Mouse (Mus musculus): ENCODE results near the gene Pnpla6.

DNA sequence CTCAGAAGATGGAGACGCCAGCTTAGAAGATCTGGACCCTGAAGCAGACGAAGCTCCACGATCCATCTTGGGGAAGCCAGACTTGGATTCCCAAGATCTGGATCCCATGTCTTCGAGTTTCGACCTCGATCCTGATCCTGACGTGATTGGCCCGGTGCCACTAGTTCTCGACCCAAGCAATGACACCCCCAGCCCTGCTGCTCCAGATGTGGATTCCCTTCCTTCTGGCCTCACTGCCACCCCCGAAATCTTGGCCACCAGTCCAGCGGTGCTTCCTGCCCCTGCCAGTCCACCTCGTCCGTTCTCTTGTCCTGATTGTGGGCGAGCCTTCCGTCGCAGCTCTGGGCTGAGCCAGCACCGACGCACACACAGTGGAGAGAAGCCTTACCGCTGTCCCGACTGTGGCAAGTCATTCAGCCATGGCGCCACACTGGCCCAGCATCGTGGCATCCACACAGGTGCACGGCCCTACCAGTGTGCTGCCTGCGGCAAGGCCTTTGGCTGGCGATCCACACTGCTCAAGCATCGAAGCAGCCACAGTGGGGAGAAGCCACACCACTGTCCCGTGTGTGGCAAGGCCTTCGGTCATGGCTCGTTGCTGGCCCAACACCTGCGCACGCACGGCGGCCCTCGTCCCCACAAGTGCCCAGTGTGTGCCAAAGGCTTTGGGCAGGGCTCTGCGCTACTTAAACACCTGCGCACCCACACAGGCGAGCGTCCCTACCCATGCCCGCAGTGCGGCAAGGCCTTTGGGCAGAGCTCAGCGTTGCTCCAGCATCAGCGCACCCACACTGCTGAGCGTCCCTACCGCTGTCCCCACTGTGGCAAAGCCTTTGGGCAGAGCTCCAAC lies 19.4 kb upstream of the Pnpla6 start:
- TF ChIP-seq EP300 (optimal IDR thresholded peaks at IDR 0.05), result no peak
- TF ChIP-seq CTCF (IDR thresholded peaks at IDR 0.05; ENCODE audit: low read depth), result no peak
